ENCODE assay signal across 9 mouse cellular contexts in the genomic region with DNA sequence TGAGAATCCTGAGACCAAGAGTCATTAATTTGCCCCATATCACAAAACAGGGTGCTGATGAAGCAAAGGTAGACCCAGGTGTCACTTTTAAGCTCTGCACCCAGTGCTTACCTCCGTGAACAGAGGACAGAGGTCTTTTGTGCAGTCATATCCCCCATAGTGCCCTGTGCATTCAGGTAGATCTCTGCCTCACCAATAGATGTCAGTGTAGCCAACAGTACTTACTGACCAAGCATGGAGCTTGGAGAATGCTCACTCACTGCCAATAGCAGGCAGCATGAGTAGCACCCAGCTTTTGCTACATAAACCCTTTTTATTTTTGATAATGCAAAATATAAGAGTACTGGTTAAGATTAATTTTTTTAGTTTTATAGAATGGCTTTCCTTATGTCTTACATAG.
DNase-seq lines count a peak whose midpoint lies in the region; ATAC-seq and TF ChIP-seq lines count a peak whose summit lies in the region.
"Had no signal": no experiment of that assay in that cellular context is flagged by ENCODE, and none has a peak within 500 bp of the region (broad histone marks: within the 10 kb centered on the region; RNA-seq: fewer than 3 reads in every experiment).

No protein-coding gene starts in this region.

- no peak overlapping the region for H3K27ac ChIP-seq in liver, postnatal 0 days (ENCODE audit: low read depth)
- no peak overlapping the region for H3K27ac ChIP-seq in stomach, postnatal 0 days (replicated peaks)
- H3K27ac ChIP-seq: embryonic facial prominence, embryonic 13.5 days had no signal

- ATAC-seq in liver, postnatal 0 days = no peak
- ATAC-seq in stomach, postnatal 0 days (ENCODE audit: low FRiP score, low TSS enrichment) = peak; percentile 63; the same call in 1 of the 2 replicates

- no peaks in the 10 kb centered on the region for H3K36me3 ChIP-seq in liver, postnatal 0 days (replicated peaks; ENCODE audit: insufficient read depth, low read length)
- H3K36me3 ChIP-seq in stomach, postnatal 0 days (ENCODE audit: control insufficient read depth, insufficient read depth, low read length) = no peaks in the 10 kb centered on the region; the same call in 1 of the 2 replicates
- H3K36me3 ChIP-seq: embryonic facial prominence, embryonic 13.5 days had no signal

- DNase-seq in kidney, adult 9 months = peak; percentile 31
- DNase-seq in kidney, adult 18-20 months = no peak
- peak; percentile 27 for DNase-seq in R1 (ENCODE audit: low read depth, low spot score)
- peak; percentile 51 for DNase-seq in embryo, embryonic 10.5 days (ENCODE audit: low spot score)
- no peak for DNase-seq in liver, postnatal 0 days
- no peak for DNase-seq in stomach, postnatal 0 days (ENCODE audit: low spot score)
- no peak for DNase-seq in spleen, postnatal 36 days (ENCODE audit: low spot score in 2 of 2)
- DNase-seq in ovary, postnatal 14 days (ENCODE audit: low spot score) = no peak

- no peaks in the 10 kb centered on the region for H3K27me3 ChIP-seq in liver, postnatal 0 days (ENCODE audit: insufficient read depth, low read length)
- no peaks in the 10 kb centered on the region for H3K27me3 ChIP-seq in stomach, postnatal 0 days (ENCODE audit: control insufficient read depth, insufficient read depth, low read length)

- H3K9me3 ChIP-seq in liver, postnatal 0 days (ENCODE audit: low read length) = no peaks in the 10 kb centered on the region
- no peaks in the 10 kb centered on the region for H3K9me3 ChIP-seq in stomach, postnatal 0 days (ENCODE audit: control insufficient read depth, low read length)
- H3K9me3 ChIP-seq: embryonic facial prominence, embryonic 13.5 days had no signal

- peak; percentile 72 for TF ChIP-seq CTCF in liver, postnatal 0 days (IDR thresholded peaks at IDR 0.05; ENCODE audit: low read depth)
- TF ChIP-seq CTCF in stomach, postnatal 0 days (IDR thresholded peaks at IDR 0.05; ENCODE audit: low read depth) = peak; percentile 85

- H3K4me3 ChIP-seq in liver, postnatal 0 days (ENCODE audit: low read depth, low read length) = no peak overlapping the region
- no peak overlapping the region for H3K4me3 ChIP-seq in stomach, postnatal 0 days (ENCODE audit: low read depth, low read length)
- H3K4me3 ChIP-seq: embryonic facial prominence, embryonic 13.5 days had no signal

- no peak overlapping the region for H3K4me2 ChIP-seq in liver, postnatal 0 days (ENCODE audit: low read depth, low read length)
- no peak overlapping the region for H3K4me2 ChIP-seq in stomach, postnatal 0 days (replicated peaks; ENCODE audit: low read depth)
- H3K4me2 ChIP-seq: embryonic facial prominence, embryonic 13.5 days had no signal

- no peaks in the 10 kb centered on the region for H3K4me1 ChIP-seq in liver, postnatal 0 days (ENCODE audit: insufficient read depth)
- H3K4me1 ChIP-seq in stomach, postnatal 0 days (replicated peaks; ENCODE audit: control insufficient read depth, insufficient read depth) = no peaks in the 10 kb centered on the region
- H3K4me1 ChIP-seq: embryonic facial prominence, embryonic 13.5 days had no signal

- WGBS in liver, postnatal 0 days (ENCODE audit: insufficient replicate concordance) = 42% methylated on average over 1 of the region's 1 CpGs
- WGBS in stomach, postnatal 0 days = 25% methylated on average over 1 of the region's 1 CpGs

- H3K9ac ChIP-seq in liver, postnatal 0 days (replicated peaks) = no peak overlapping the region
- H3K9ac ChIP-seq in stomach, postnatal 0 days (ENCODE audit: low read length) = no peak overlapping the region
- H3K9ac ChIP-seq: embryonic facial prominence, embryonic 13.5 days had no signal

- TF ChIP-seq EP300 in liver, postnatal 0 days (IDR thresholded peaks at IDR 0.05; ENCODE audit: low read depth) = no peak
- TF ChIP-seq EP300 in stomach, postnatal 0 days (optimal IDR thresholded peaks at IDR 0.05) = no peak

Comparison
In these comparisons a context has a peak if more than half of its experiments do, and no peak if none do; other contexts are left out.
1. DNase-seq: peak in kidney, adult 9 months (single experiment), R1 (single experiment) and embryo, embryonic 10.5 days (single experiment); none in kidney, adult 18-20 months (single experiment), liver, postnatal 0 days (single experiment), stomach, postnatal 0 days (single experiment), spleen, postnatal 36 days (0 of 2) and ovary, postnatal 14 days (single experiment).